Mouse (Mus musculus) retina, postnatal 1 day (tissue): Measurements from ENCODE around the gene Vwf.

Experiments
- DNase-seq: peaks from one replicate; pipeline ENCODE4 v3.0.0-alpha.2; 2012

Vwf gene

GRCm38 (mm10) chr6:125590056-125590455 is 43.5 kb downstream of the Vwf start:
- DNase-seq: no peak

- DNase-seq: peak; percentile 37
Observed at GRCm38 (mm10) chr6:125590471-125590870, 43.9 kb downstream of the Vwf start.

DNA sequence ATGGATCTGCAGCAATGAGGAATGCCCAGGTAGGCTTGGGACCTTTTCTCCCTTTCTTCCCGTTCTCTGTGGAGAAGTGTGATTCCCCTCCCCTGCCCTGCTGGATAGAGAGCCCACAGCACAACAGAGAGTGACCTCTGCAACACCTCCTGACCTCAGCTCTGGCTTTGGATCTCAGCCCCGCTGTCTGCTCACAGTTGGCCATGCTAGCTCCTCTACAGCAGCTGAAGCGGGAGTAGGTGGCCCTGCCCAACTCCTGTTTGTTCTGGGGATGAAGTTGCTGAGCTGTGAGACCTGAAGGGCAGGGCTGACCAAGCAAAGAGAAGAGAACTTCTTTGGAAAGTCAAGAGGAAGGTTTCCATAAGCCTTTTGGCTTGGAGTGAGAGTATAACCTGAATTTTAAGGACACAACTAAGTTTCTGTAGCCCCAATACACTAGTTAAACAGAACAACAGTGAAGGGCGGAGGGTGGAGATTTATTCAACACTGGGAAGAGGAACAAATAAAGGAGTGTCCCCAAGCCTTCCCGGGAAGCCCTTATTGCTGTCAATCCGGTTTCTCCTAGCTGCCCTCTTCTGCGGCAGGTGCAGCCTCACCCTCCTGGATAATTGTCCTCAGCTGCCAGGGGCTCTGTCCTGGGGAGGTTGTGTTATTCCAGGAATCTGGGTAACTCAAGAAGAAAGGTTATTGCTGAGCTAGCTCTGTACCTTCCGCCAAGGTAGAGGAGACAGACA is 45.2 kb downstream of the Vwf start:
- DNase-seq: no peak

GRCm38 (mm10) chr6:125592536-125592935 is 46.0 kb downstream of the Vwf start:
- no peak for DNase-seq

GRCm38 (mm10) chr6:125594311-125594710 is 47.7 kb downstream of the Vwf start:
- no peak for DNase-seq

DNA sequence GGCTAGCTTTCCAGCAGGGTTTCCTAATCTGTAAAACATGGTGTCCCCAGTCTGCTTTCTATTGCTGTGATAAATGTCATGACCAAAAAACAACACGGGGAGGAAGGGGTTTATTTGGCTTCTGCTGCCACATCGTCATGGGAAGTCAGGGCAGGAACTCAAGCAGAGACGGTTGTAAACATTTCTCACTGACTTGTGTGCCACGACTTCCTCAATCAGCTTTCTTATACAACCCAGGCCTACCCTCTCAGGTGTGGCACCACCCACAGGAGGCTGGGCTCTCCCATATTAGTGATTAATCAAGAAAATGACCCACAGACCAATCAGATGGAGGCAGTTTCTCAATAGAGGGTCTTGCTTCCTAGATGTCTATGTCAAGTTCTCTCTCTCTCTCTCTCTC is 48.3 kb downstream of the Vwf start:
- no peak for DNase-seq

- DNase-seq: no peak
Observed at GRCm38 (mm10) chr6:125596701-125597318, 50.2 kb downstream of the Vwf start.

GRCm38 (mm10) chr6:125597716-125598115 is 51.1 kb downstream of the Vwf start:
- no peak for DNase-seq

DNA sequence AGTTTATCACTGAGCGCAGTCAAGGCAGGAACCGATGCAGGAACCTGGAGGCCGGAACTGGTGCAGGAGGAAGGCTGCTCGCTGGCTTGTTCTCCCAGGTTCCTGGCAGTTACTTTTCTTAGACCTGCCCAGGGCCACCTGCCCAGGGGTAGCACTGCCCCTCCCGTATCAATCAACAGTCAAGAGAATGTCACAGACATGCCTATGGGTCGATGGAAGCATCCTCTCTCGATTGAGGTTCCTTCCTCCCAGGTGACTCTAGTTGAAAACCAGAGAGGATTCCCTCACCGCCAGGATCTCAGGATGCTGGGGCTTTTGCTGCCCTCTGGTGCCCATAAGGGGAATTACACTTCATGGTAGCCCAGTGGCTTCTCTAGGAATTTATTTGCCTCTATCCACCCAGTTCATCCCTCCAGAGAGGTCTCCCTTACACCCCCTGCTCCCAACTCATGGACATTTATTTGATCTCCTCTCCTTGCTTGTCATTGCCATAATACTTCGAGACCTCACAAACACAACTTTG is 53.5 kb downstream of the Vwf start:
- DNase-seq: peak; percentile 78

DNA sequence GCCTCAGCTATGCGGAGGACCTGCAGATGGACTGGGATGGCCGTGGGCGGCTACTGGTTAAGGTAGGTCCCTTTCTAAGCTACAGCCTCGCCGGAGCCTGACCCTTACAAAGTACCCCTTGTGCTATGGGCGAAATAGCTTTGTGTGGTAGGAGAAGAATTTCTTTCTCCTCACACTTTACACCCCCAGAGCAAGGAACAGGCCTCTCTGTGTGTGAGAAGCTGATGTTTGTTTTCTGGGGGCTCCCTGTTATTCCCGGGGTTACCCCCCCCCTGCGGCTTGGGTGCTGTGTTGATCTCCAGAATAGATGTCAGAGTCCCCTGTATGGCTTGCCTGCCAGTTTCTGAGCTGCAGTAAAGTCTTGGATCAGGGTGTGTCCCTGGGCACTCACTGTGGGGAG is 54.1 kb downstream of the Vwf start:
- no peak for DNase-seq

GRCm38 (mm10) chr6:125601190-125601589 is 54.6 kb downstream of the Vwf start:
- DNase-seq: no peak

DNA sequence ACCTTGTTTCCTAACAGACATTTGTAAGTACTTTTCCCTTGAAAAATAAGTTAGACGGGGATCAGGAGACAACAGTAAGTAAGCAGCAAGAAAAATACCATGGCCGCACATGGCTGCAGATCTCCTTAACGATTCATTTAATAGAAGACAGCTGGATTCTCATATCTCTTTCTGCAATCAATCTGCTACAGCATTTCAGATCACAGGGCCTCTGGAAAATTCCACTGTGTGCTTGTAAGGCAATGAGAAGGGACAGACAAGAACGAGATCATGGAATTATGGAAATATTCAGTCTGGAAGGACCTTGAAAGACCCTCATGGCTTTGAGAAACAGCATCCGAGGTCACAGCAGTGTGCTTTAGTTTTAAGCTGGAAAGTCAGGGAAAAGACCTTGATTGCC is 55.2 kb downstream of the Vwf start:
- DNase-seq: no peak

DNA sequence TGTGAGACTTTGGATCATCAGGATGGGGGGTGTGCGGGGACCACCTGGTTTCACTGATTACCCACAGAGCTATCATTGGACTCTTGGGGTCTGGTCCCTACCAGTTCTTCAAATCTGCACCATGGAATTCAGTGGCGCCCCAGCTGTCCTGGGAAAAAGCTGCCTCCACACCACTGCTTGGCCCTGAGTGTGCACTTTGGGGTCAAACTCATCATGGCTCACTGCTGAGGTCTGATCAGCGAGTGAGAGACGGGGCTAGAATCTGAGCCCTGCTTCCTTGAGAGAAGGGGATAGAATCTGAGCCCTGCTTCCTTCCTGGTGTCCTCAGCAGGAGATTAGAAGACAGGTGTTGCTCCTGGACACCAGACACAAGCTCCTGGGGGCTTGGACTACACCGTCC is 55.8 kb downstream of the Vwf start:
- DNase-seq: no peak

- DNase-seq: peak; percentile 95
Observed at GRCm38 (mm10) chr6:125603234-125603633, 56.7 kb downstream of the Vwf start.

DNA sequence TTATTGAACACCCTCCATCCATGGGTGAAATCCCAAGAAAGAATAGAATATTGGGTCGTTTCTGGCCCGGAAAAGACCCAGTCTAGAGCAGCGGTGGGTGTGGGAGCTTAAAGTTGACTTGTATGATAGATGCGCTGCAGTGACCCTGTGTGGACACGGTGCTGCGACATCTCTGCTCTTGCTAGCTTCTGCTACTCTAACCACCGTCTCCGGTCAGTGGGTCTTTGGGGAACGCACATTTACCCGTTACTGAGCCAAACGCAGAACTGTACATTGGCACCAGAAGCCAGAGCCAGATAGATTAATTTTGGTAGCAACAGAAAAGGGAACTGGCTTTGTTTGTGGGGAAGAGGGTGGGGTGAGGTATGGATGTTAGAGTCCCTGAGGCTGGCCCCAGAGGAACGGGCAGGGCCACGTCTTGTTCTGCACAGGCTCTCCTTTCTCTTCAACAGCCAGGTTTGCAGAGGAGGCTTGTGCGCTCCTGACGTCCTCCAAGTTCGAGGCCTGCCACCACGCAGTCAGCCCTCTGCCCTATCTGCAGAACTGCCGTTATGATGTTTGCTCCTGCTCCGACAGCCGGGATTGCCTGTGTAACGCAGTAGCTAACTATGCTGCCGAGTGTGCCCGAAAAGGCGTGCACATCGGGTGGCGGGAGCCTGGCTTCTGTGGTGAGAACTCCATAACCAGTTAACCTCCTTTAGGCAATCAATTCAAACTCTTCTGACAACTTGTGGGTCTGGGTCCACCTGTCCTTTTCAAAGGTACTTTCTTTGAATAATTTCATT is 57.3 kb downstream of the Vwf start:
- DNase-seq: no peak

DNA sequence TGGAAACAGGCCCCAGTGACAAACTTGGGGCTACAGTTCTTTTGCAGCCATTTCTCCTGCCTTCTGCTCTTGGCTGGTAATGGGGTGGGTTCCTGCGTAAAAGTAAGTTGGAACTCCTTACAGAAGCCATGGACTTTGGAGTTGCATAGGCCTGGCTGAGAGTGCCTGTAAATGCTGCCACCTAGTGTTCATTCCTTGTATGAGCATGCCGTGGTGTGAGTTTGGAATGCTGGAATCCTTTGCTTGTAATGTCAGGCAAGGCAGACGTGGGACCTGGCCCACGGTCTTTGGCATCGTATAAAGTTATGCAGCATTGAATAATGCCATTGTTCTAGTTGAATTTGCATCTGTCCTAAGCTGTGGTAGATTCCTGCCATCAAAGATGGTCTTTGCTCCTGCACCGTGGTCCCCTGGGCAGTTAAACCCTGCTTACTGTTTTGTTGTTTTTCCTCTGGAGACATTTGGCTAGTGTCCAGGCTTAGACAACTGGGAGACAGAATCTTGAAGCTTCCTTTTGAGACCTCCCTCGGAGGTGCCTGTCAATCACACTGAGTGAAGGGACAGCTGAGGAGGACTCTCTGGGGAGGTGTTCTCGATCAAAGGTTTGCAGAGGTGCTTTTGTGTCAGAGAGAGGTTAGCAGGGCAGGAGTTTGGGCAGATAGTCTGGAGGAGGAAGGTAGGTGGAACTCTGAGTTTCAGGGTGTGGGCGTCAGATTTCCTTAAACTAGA is 58.1 kb downstream of the Vwf start:
- DNase-seq: peak; percentile 87

GRCm38 (mm10) chr6:125609025-125609424 is 62.5 kb downstream of the Vwf start:
- DNase-seq: no peak

DNA sequence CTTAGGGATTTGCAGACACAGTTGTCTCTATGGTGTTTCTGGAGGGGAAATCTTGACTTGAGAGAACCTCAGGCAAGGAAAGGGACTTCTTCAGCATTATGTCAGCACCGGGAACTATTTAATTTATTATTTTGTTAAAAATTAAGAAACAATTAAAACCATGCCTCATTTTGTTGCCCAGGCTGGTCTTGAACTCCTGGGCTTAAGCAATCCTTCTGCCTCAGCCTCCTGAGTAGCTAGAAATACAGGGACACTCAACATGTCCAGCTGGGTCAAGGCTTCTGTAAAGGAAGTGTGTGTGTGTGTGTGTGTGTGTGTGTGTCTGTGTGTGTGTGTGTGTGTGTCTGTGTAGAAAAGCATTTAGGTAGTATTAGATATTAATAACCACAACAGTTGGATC is 71.3 kb downstream of the Vwf start:
- DNase-seq: no peak

GRCm38 (mm10) chr6:125620764-125621163 is 74.2 kb downstream of the Vwf start:
- DNase-seq: peak; percentile 63

GRCm38 (mm10) chr6:125622434-125622833 is 75.9 kb downstream of the Vwf start:
- peak; percentile 47 for DNase-seq

DNA sequence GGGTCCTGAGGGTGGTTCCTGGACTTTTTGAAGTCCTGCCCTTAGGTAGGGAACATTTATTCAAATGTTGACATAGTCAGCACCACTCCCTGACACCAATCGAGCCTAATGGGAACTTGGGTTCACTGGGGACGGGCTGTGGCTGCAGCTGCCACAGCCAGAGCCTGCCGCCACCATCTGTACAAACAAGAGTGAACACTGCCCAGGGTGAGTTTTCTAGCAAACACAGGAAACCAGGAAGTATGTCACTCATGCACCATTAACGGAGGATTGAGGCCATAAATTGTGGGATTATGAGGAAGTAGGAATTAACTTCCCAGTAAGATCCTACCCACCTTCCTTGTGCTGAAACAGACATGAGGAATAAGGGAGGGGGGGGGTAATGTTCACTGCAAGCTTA is 93.9 kb downstream of the Vwf start:
- DNase-seq: no peak

DNA sequence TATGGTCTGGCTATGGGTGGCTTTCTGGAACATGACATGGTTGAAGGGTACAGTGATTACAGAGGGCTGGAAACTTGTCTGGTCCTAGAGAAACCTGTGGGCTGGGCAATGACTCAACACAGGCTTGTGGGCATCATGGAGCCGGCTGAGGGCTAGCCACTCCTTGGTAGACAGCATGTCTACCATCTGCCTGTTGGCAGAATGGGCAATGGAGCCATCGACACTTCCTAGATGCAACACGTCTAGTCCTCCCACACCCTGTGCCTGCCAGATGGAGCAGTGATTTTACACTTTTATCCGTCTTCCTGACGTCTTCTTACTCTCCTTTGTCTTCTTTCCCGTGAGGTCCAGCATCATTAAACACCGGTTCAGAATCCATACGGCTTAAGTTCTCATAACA is 94.6 kb downstream of the Vwf start:
- DNase-seq: no peak

DNA sequence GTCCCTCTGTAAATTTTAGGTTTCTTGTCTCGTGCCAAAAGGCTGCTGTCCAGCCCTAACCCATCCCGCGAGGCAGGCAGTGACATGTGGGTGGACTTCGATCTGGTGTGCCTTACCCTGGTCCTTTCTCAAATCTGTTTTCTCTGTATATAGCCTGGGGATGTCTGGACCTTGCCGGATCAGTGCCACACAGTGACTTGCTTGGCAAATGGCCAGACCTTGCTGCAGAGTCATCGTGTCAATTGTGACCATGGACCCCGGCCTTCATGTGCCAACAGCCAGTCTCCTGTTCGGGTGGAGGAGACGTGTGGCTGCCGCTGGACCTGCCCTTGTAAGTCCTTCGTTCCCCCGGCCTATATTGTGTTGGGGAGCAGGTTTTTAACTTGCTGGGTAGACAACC is 102.4 kb downstream of the Vwf start:
- no peak for DNase-seq
